Mouse (Mus musculus): ENCODE measurements around the gene Bcl10.

DNA sequence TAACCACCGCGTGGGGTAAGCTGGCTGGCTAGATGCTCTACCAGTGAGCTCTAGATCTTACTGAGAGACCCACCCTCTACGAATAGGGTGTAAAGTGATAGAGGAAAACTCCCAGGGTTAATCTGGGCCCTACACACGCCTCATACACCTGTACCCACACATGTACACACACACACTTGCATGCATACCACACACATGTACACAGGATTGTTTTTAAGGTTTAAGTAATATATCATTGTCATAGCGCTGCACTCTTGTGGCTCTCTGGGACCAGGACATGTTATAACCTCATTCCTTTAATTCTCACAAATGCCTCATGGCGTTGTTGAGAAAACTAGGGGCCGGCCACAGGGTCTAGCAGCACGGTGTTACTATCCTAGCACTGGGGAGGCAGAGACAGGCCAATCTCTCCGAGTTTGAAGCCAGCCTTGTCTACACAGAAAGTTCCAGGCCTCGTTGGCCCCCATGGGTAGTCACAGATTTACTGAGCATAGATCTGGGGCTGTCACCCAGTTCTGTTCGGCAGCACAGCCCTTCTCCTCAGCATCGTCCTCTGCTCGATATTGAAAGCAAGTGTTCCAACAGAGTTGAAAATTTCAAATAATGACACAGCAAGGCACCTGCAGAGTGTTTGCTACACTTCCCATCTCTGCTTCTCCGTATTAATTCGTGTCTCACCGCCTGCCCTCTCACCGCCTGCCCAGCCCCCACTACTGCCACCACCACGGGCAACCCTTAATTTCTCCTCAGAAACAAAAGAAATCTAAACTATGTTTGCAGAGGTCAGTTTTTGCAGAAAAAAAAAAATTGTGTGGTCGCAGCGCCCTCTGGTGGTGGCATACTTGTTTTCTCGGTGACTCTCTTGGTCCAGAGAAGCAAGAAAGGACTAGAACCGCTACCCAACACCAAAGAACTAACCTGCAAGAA lies 17.5 kb upstream of the Bcl10 start:
- TF ChIP-seq CTCF (IDR thresholded peaks at IDR 0.05; ENCODE audit: low read depth) (peak; percentile 74), EP300 (IDR thresholded peaks at IDR 0.05; ENCODE audit: low read depth) (no peak)

All from heart, postnatal 0 days (tissue).